Mouse (Mus musculus) liver, embryonic 15.5 days (tissue): ENCODE results near the gene Ube2n. TPM values are rescaled to one million over a fixed set of nuclear protein-coding genes. Genes with fewer than 3 reads are reported as not detected.

Source experiments
- ATAC-seq: fragments of 200-750 bp; cut with Nextera tagmentation; 2 replicates; pipeline ENCODE4 v1.8.0; 2017; ENCODE audit warnings: moderate number of reproducible peaks, mild to moderate bottlenecking, moderate library complexity; ENCODE audit not compliant: insufficient read depth
- H3K27ac ChIP-seq: fragments of 300-500 bp; sonication (generic); replicated peaks from 2 replicates; pipeline ENCODE4 v1.5.1; 2015; ENCODE audit warnings: mild to moderate bottlenecking, inconsistent platforms
- H3K27me3 ChIP-seq: fragments of 300-500 bp; sonication (generic); 2 replicates; pipeline ENCODE4 v1.6.1; 2015; ENCODE audit warnings: mild to moderate bottlenecking, inconsistent platforms
- H3K36me3 ChIP-seq: fragments of 300-500 bp; sonication (generic); replicated peaks from 2 replicates; pipeline ENCODE4 v1.6.1; 2015; ENCODE audit warnings: moderate library complexity, mild to moderate bottlenecking, inconsistent platforms
- H3K4me1 ChIP-seq: fragments of 300-500 bp; sonication (generic); replicated peaks from 2 replicates; pipeline ENCODE4 v1.6.1; 2015; ENCODE audit warnings: inconsistent platforms
- H3K4me2 ChIP-seq: fragments of 300-500 bp; sonication (generic); 2 replicates; pipeline ENCODE4 v1.6.1; 2015; ENCODE audit warnings: moderate library complexity, mild to moderate bottlenecking, inconsistent platforms
- H3K4me3 ChIP-seq: fragments of 300-500 bp; sonication (generic); replicated peaks from 2 replicates; pipeline ENCODE4 v1.5.1; 2015; ENCODE audit warnings: mild to moderate bottlenecking, inconsistent platforms
- H3K9ac ChIP-seq: fragments of 300-500 bp; sonication (generic); 2 replicates; pipeline ENCODE4 v1.6.1; 2015; ENCODE audit warnings: moderate library complexity, mild to moderate bottlenecking, inconsistent platforms
- H3K9me3 ChIP-seq: fragments of 300-500 bp; sonication (generic); replicated peaks from 2 replicates; pipeline ENCODE4 v1.6.1; 2016; ENCODE audit warnings: inconsistent platforms
- WGBS: fragments of 180-500 bp; shearing (Covaris S2); methylation state at CpG from one replicate; pipeline ENCODE4 v1.1.7; 2015; ENCODE audit warnings: mixed read lengths; ENCODE audit not compliant: insufficient replicate concordance; 5-methylcytosine and 5-hydroxymethylcytosine counted together
- polyA plus RNA-seq: library from polyadenylated mRNA; unstranded; fragments of >200 nt; fragmentation: Nextera tagmentation; extraction: Ambion mirVana; gene quantifications from 2 replicates; pipeline ENCODE4 v1.2.1, GENCODE M21; 2015

Gene Ube2n
- polyA plus RNA-seq, 1 experiment from 2014 or later: 132 TPM

GRCm38 (mm10) chr10:95560394-95560983 lies 45.5 kb downstream of the Ube2n start:
- H3K4me1 ChIP-seq: peaks cover 72% of the 10 kb centered on the region
- H3K4me3 ChIP-seq: peak overlapping the region; percentile 99
- WGBS: 78% methylated on average over 9 of the region's 9 CpGs
- no peaks in the 10 kb centered on the region for H3K27me3 ChIP-seq
- H3K4me2 ChIP-seq: peak overlapping the region; percentile 70
- no peak for ATAC-seq
- peak overlapping the region; percentile 33; the same call in 1 of the 2 replicates for H3K27ac ChIP-seq
- peaks cover 61% of the 10 kb centered on the region for H3K36me3 ChIP-seq
- no peaks in the 10 kb centered on the region for H3K9me3 ChIP-seq
- peak overlapping the region; percentile 21; the same call in 1 of the 2 replicates for H3K9ac ChIP-seq

- Histone ChIP-seq H3K27me3 (no peaks in the 10 kb centered on the region), H3K27ac (peak overlapping the region; percentile 10; the same call in 1 of the 2 replicates)
Measured at GRCm38 (mm10) chr10:95561616-95562015, 46.7 kb downstream of the Ube2n start.

GRCm38 (mm10) chr10:95562395-95562794 lies 47.5 kb downstream of the Ube2n start:
- H3K36me3 ChIP-seq: peaks cover 42% of the 10 kb centered on the region
- peak overlapping the region; percentile 99 for H3K4me3 ChIP-seq
- H3K4me2 ChIP-seq: peak overlapping the region; percentile 70
- H3K27ac ChIP-seq: peak overlapping the region; percentile 94
- no peaks in the 10 kb centered on the region for H3K9me3 ChIP-seq
- 13% methylated on average over 8 of the region's 8 CpGs for WGBS
- H3K27me3 ChIP-seq: no peaks in the 10 kb centered on the region
- peak overlapping the region; percentile 99 for H3K9ac ChIP-seq
- peaks cover 73% of the 10 kb centered on the region for H3K4me1 ChIP-seq
- no peak for ATAC-seq

More at GRCm38 (mm10) chr10:95561616-95562015, 46.7 kb downstream of the Ube2n start:
- no peaks in the 10 kb centered on the region for H3K9me3 ChIP-seq
- 64% methylated on average over 7 of the region's 7 CpGs for WGBS
- H3K4me3 ChIP-seq: peak overlapping the region; percentile 99
- peak overlapping the region; percentile 70 for H3K4me2 ChIP-seq
- H3K36me3 ChIP-seq: peaks cover 50% of the 10 kb centered on the region
- ATAC-seq: no peak
- H3K4me1 ChIP-seq: peaks cover 73% of the 10 kb centered on the region
- H3K9ac ChIP-seq: peak overlapping the region; percentile 99

GRCm38 (mm10) chr10:95562859-95563841 lies 48.2 kb downstream of the Ube2n start:
- under 1% methylated on average over 65 of the region's 65 CpGs for WGBS
- Histone ChIP-seq H3K9ac (peak overlapping the region; percentile 99), H3K27me3 (no peaks in the 10 kb centered on the region), H3K36me3 (peaks cover 34% of the 10 kb centered on the region), H3K4me2 (peak overlapping the region; percentile 70), H3K9me3 (no peaks in the 10 kb centered on the region), H3K27ac (peak overlapping the region; percentile 94), H3K4me3 (peak overlapping the region; percentile 99), H3K4me1 (peaks cover 73% of the 10 kb centered on the region)
- ATAC-seq: peak; percentile 38

GRCm38 (mm10) chr10:95563851-95564845 lies 49.2 kb downstream of the Ube2n start, which contains the start of gene Nudt4:
Gene Nudt4 (minus strand): TSS chr10:95564146.
- Histone ChIP-seq H3K36me3 (peaks cover 24% of the 10 kb centered on the region), H3K9me3 (no peaks in the 10 kb centered on the region), H3K9ac (peak within 1 kb of the TSS; percentile 99), H3K4me3 (peak within 1 kb of the TSS; percentile 99), H3K27ac (peak within 1 kb of the TSS; percentile 94), H3K27me3 (no peaks in the 10 kb centered on the region), H3K4me2 (peak within 1 kb of the TSS; percentile 79), H3K4me1 (peaks cover 69% of the 10 kb centered on the region)
- ATAC-seq: peak; percentile 92
- WGBS: 2% methylated on average over 86 of the region's 97 CpGs

DNA sequence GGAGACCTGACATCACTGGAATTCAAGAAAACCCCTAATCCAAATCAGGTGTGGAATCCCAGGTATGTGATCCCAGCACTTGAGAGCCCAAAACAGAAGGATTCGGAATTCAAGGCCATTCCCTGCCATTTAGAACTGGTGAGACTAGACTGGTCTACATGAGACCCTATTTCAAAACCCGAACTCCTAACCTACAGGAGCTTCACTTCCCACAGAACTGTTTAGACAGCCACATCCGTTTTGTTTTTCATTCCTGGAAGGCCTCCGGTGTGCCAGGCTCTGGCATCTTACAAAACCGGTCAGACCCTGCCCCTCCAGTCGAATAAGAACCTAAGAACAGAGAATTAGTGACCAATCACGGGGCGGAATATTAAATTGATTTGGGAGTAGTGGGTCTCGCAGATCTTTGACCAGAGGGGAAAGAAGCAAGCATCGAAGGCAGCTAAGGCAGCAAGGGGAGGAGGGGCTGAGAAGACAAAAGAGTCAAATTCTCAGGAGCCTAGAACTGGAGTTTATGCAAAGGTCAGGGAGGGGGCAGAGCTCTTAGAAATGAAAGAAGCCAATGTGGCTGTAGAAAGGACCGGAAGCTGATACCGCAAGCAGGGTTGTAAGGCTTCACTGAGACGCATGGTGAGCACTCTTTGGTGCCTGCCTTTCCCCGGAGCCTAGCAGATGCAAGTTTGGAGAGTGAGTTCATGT lies 50.4 kb downstream of the Ube2n start:
- Histone ChIP-seq H3K27ac (peak overlapping the region; percentile 91), H3K9ac (peak overlapping the region; percentile 50), H3K4me2 (peak overlapping the region; percentile 79), H3K27me3 (no peaks in the 10 kb centered on the region), H3K36me3 (peaks cover 13% of the 10 kb centered on the region), H3K9me3 (no peaks in the 10 kb centered on the region), H3K4me1 (peaks cover 63% of the 10 kb centered on the region), H3K4me3 (peak overlapping the region; percentile 20)
- 20% methylated on average over 14 of the region's 14 CpGs for WGBS
- no peak for ATAC-seq

DNA sequence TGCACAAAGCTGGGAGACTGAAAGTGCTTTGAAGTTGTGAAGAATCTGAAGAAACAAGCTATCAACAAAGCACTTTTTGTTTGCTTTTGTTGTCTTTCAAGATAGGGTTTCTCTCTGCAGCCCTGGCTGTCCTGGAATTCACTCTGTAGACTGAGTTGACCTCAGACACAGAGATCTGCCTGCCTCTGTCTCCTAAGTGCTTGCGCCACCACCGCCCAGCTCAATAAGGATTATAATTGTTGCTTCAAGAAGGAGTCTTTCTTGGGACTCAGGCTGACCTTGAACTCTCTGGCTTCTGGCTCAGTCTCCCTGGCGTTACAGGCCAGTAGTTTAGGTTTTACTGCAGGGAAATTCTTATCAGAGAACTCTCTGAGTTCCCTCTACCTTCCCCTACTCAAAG lies 51.8 kb downstream of the Ube2n start:
- no peak for ATAC-seq
- Histone ChIP-seq H3K36me3 (no peaks in the 10 kb centered on the region; the same call in 1 of the 2 replicates), H3K4me3 (no peak overlapping the region), H3K9ac (no peak overlapping the region), H3K27ac (peak overlapping the region; percentile 91), H3K27me3 (no peaks in the 10 kb centered on the region), H3K4me2 (no peak overlapping the region), H3K4me1 (peaks cover 59% of the 10 kb centered on the region), H3K9me3 (no peaks in the 10 kb centered on the region)
- WGBS: 76% methylated on average over 3 of the region's 3 CpGs

- no peak overlapping the region for H3K4me2 ChIP-seq
- WGBS: 77% methylated on average over 5 of the region's 5 CpGs
- H3K27ac ChIP-seq: peak overlapping the region; percentile 91
- peaks cover 59% of the 10 kb centered on the region for H3K4me1 ChIP-seq
- no peak overlapping the region for H3K4me3 ChIP-seq
- H3K27me3 ChIP-seq: no peaks in the 10 kb centered on the region
- H3K9me3 ChIP-seq: no peaks in the 10 kb centered on the region
- H3K36me3 ChIP-seq: no peaks in the 10 kb centered on the region
- no peak overlapping the region for H3K9ac ChIP-seq
- ATAC-seq: no peak
Measured at GRCm38 (mm10) chr10:95567550-95567949, 52.6 kb downstream of the Ube2n start.

- peak overlapping the region; percentile 91 for H3K27ac ChIP-seq
- no peaks in the 10 kb centered on the region for H3K27me3 ChIP-seq
- H3K9ac ChIP-seq: peak overlapping the region; percentile 17
- peaks cover 59% of the 10 kb centered on the region for H3K4me1 ChIP-seq
- 87% methylated on average over 6 of the region's 6 CpGs for WGBS
- peak overlapping the region; percentile 54 for H3K4me2 ChIP-seq
- no peaks in the 10 kb centered on the region for H3K36me3 ChIP-seq
- ATAC-seq: no peak
- no peaks in the 10 kb centered on the region for H3K9me3 ChIP-seq
- H3K4me3 ChIP-seq: no peak overlapping the region
Measured at GRCm38 (mm10) chr10:95568016-95568415, 53.1 kb downstream of the Ube2n start.

GRCm38 (mm10) chr10:95569441-95569840 lies 54.5 kb downstream of the Ube2n start:
- Histone ChIP-seq H3K4me1 (peaks cover 56% of the 10 kb centered on the region), H3K9ac (peak overlapping the region; percentile 28), H3K4me3 (no peak overlapping the region), H3K27me3 (no peaks in the 10 kb centered on the region), H3K4me2 (peak overlapping the region; percentile 57), H3K36me3 (no peaks in the 10 kb centered on the region), H3K27ac (peak overlapping the region; percentile 91), H3K9me3 (no peaks in the 10 kb centered on the region)
- ATAC-seq: peak; percentile 97
- 2% methylated on average over 2 of the region's 2 CpGs for WGBS
